Mouse (Mus musculus): Measurements from ENCODE around the gene Chka. TPM values are rescaled to one million over a fixed set of nuclear protein-coding genes. Genes with fewer than 3 reads are reported as not detected.
A peak's percentile ranks its signal among the peaks of the same experiment; 100 is the strongest.

The Chka gene
- polyA plus RNA-seq (2015; fragmentation: Nextera tagmentation; extraction: Ambion mirVana), result 17.8 and 26.2 TPM in 2 replicates

DNA sequence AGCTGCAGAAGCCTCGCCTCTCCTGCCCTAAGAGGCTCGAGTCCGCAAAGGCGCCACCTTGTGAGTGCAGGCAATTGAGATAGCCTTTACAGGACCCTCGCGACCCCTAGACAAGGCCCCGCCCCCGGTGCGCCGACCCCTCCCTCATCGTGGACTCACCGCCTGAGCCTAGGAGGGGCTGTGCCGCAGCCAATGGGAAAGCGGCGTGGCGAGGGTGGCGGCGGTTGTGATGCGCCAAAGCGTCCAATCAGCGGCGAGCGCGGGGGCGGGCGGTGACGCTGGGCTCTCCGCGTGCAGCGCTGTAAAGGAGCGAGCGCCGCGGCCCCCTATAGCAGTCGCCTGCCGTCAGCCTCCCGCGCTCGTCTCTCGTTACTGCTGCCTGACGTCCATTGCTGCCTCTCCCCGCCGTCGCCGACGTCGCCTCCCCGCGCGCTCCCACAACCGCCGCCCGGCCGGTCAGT is at the start of gene Chka:
TSS of gene Chka (plus strand) at position 272 of the 461 bp plus-strand sequence.
- peak; percentile 98 for DNase-seq (ENCODE audit: low spot score)

DNA sequence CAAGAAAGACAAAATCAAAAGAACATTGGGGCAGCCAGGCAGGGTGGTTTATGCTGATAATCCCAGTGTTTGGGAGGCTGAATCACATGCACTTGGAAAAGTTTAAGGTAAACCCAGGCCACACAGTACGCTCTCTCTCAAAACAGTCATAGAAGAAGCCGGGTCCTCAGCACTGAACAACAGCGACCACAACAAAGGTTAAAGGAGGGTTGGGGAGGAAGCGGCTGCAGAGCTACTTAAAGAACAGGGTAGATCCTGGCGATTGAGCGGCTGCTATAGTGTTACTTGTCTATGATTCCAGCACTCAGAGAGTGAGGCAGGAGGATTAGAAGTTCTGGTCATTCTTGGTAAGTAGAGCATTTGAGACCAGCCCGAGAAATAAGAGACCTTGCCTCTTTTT is 46.0 kb upstream of the Chka start:
- peak; percentile 69 for DNase-seq (ENCODE audit: low spot score)

- no peak for DNase-seq (ENCODE audit: low spot score)
Measured at GRCm38 (mm10) chr19:3810536-3811233, 40.9 kb upstream of the Chka start.

- DNase-seq (ENCODE audit: low spot score), result no peak
Measured at GRCm38 (mm10) chr19:3814461-3814860, 37.1 kb upstream of the Chka start.

DNA sequence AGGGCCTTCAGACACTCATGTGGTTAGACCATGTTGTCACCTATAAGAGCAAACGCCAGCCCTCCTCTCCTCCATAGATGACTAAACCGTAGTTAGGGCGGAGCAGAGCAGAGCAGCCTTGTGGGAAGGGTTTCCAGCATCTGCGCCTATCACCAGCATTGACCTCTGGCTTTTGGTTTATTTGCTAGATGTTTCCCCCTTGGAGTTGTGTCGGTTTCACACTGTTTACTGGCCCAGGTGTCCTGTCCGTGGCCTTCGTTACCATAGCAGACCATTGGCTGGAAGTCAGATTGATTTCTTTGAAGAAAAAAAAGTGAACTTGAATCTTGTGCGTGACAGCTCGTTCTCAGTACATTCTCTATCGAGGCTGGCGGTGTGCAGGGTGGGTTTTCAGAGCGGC is 35.7 kb upstream of the Chka start:
- no peak for DNase-seq (ENCODE audit: low spot score)

DNA sequence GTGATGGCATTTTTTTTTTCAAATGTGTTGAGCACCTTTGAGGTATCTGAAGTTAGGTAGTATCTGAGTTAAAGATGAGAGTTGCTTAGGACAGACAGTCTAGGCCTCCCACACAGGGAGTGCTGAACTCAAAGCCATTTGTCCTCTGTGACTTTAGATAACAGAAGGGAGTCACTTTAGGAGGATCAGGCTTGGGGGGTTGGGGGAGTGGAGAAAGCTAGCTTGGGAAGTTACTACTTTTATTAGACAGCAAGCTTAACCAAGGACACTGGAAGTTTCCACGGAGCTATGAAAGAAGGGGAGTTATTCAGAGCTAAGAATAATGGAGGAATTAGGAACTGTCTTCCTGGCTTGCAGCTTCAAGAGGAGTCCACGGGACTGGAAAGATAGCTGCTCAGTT is 32.5 kb upstream of the Chka start:
- DNase-seq (ENCODE audit: low spot score), result no peak

- DNase-seq (ENCODE audit: low spot score), result no peak
Measured at GRCm38 (mm10) chr19:3819899-3820444, 31.6 kb upstream of the Chka start.

- no peak for DNase-seq (ENCODE audit: low spot score)
Measured at GRCm38 (mm10) chr19:3825044-3825443, 26.5 kb upstream of the Chka start.

GRCm38 (mm10) chr19:3829863-3830262 is 21.7 kb upstream of the Chka start:
- no peak for DNase-seq (ENCODE audit: low spot score)

DNA sequence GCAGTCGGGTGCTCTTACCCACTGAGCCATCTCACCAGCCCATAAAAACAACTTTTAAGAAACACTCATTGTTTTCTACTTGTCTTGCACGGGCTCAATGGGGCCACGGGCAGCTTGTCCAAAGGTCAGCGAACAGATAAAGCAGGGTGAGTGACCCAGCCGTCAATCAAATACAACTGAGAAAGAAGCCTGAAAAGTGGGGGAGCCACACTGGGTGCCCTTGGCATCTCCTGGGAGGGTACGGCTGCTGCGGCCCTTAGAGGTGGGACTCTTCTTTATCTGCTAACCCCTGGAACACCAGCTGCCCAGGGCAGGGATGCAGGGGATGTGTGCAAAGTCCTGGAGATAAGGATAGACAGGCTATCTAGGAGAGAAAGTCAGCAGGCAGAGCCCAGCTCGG is 19.9 kb upstream of the Chka start:
- DNase-seq (ENCODE audit: low spot score), result no peak

- DNase-seq (ENCODE audit: low spot score), result no peak
Measured at GRCm38 (mm10) chr19:3832851-3833353, 18.7 kb upstream of the Chka start.

- no peak for DNase-seq (ENCODE audit: low spot score)
Measured at GRCm38 (mm10) chr19:3834301-3834700, 17.3 kb upstream of the Chka start.

DNA sequence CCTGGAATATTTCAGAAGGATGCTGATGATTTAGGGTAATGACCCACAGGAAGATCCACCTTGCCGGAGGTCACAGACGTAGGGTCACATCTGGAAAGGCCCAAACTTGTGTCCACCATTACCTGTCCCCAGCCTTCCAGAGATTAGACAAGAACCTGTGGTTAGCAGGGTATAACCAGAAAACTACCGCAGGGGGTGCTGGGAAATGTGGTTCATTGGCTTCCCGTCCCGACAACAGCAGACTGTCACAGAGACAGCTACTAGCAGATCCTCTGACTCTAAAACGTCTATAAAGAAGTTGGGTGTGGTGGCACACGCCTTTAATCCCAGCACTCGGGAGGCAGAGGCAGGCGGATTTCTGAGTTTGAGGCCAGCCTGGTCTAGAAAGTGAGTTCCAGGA is 14.8 kb upstream of the Chka start:
- DNase-seq (ENCODE audit: low spot score), result peak; percentile 55

DNA sequence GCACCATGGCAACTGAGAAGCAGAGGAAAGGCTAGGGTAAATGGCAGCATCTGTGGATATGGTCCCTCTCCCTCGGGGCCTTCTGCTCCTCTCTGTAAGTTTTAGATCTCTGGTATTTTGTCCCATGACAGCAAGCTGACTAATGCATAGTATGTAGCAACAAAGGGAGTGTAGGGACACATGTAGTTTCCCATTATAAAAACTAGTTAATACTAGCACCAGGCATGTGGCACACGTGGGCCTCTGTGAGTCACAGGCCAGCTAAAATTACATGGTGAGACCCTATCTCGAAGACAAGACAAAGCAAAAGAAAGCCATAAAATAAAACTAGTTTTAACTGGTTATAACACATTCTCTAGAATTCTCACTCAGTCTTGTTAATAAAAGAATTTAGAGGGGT is 12.6 kb upstream of the Chka start:
- DNase-seq (ENCODE audit: low spot score), result no peak

- DNase-seq (ENCODE audit: low spot score), result no peak
Measured at GRCm38 (mm10) chr19:3839686-3840085, 11.9 kb upstream of the Chka start.

GRCm38 (mm10) chr19:3840214-3840651 is 11.3 kb upstream of the Chka start:
- peak; percentile 71 for DNase-seq (ENCODE audit: low spot score)

DNA sequence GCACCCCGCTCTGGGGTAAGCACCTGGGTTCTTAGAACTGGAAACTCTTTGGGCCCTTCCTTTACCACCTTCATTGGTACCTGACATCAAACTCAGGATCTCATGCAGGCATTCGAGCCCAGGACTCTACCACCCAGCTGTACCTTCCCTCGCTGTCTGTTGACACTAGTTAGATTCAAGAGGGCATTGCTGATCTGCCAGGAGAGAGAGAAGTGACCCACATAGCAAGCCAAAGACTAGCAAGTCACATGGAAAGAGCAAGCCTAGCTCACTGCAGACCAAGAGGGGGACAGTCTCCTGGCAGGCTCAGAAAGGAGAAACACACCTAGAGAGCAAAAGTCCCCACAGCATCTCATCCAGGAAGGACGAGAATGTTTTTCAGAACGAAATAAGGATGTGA is 10.9 kb upstream of the Chka start:
- peak; percentile 31 for DNase-seq (ENCODE audit: low spot score)

DNA sequence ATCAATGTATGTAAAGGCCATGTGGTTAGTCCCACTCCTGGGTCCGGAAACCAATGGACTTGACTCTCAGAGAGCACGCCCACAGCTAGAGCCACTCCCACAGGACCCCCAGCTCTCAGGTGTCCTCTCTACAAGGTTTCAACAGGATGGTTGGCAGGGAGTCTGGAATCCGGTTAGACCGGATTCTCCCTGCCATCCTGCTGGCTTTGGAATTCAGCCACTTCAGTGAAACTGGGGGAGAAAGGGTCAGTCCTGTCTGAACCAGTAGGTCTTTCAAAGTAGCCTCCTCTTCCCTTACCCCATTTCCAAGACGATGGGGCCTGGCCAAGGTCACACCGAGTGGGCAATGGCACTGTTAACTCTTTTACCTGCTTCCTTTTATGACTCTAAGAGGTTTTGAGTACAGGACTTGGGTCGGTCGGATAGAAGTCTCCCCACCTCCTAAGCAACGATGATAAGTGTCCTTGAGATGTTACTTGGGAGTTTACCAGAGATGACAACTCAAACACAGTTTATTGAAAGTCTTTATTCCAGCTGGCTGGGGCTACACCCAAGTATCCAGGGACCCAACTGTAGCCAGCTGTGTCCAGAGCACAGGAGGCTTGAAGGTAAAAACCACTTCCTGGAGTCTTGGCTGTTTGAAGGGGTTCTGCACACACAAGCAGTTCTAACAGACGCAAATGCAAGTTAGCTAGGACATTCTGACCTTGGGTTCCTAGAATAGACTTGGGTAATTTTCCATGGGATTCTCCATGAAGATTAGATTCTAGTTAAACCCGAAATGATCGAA is 9.0 kb upstream of the Chka start:
- DNase-seq (ENCODE audit: low spot score), result peak; percentile 72

GRCm38 (mm10) chr19:3843629-3844028 is 7.9 kb upstream of the Chka start:
- DNase-seq (ENCODE audit: low spot score), result no peak

GRCm38 (mm10) chr19:3844836-3845235 is 6.7 kb upstream of the Chka start:
- no peak for DNase-seq (ENCODE audit: low spot score)

- no peak for DNase-seq (ENCODE audit: low spot score)
Measured at GRCm38 (mm10) chr19:3845339-3845738, 6.2 kb upstream of the Chka start.

GRCm38 (mm10) chr19:3845803-3846406 is 5.7 kb upstream of the Chka start:
- DNase-seq (ENCODE audit: low spot score), result no peak

All from thymus, postnatal 0 days (tissue).